Mouse (Mus musculus): ENCODE results near the gene Ms4a8a. TPM values are rescaled to one million over a fixed set of nuclear protein-coding genes. Genes with fewer than 3 reads are reported as not detected.

The Ms4a8a gene
- total RNA-seq, 2 experiments from 2014 or later = 1.2 to 1.8 TPM

DNA sequence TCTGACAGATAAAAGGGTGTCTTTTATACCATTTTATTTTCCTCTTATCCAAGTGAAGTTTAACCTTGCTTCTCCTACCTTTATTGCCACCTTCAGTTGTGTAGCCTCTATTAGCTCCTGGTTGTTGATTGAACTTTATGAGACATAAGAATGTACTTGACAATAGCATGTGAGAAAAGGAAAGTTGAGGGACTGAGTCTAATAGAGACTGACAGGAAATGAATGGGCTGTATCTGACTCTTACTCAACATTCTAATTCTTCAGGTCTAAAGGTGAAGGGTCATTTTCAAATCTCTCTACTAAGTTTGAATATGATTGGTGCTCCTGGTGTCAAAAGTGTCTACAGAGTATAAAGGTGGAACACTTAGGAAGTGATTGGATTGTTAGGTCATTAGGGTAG is 58.5 kb downstream of the Ms4a8a start:
- intact Hi-C loops (cut with DNase I) = no loop called here
- DNase-seq (ENCODE audit: low spot score) = no peak

DNA sequence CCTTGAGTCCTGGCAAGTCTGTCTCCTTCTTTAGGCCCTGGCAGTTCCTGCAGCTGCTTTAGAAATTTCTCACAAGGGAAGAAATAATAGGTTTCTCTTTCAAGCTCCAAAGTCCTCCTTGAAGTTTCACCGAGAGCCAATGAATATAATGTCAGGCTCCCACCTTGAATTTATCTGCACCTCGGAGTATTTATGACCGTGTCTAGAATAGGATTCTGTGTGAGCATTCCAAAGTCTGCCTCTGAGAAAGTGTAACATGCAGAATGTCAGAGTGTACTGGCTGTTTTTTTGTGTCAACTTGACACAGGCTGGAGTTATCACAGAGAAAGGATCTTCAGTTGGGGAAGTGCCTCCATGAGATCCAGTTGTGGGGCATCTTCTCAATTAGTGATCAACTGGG is 63.0 kb downstream of the Ms4a8a start, which contains the start of gene Ms4a18:
Ms4a18 (minus strand) TSS at position 141 of the 400 bp plus-strand sequence.
- intact Hi-C loops (cut with DNase I) = no loop called here
- no peak for DNase-seq (ENCODE audit: low spot score)

Other genes starting within 250 kb of the Ms4a8a start
- 1 to 10 TPM; 2.1 to 2.2 TPM for gene Slc15a3, start 241.4 kb downstream of the Ms4a8a start, total RNA-seq (2021)
- 10 to 100 TPM; 15.6 to 17.9 TPM for gene Tmem132a, start 211.2 kb downstream of the Ms4a8a start, total RNA-seq (2021)
- 10 to 100 TPM; 82.8 to 87.8 TPM for gene Tmem109, start 199.1 kb downstream of the Ms4a8a start, total RNA-seq (2021)
- 100 to 1,000 TPM; 213 to 229 TPM for gene Prpf19, start 185.9 kb downstream of the Ms4a8a start, total RNA-seq (2021)
- gene Zp1, start 160.5 kb downstream of the Ms4a8a start, total RNA-seq (2021) = not detected
- gene Ptgdr2, start 143.9 kb downstream of the Ms4a8a start, total RNA-seq (2021) = under 1 TPM in 1 of 2 experiments, not detected in 1; 0.08 TPM
- gene Ccdc86, start 131.8 kb downstream of the Ms4a8a start, total RNA-seq (2021) = 1 to 10 TPM; 5.7 to 6.2 TPM
- gene Ms4a10, start 106.4 kb downstream of the Ms4a8a start, total RNA-seq (2021) = not detected
- not detected for gene Ms4a15, start 87.9 kb downstream of the Ms4a8a start, total RNA-seq (2021)
- not detected for gene Ms4a18, start 63.1 kb downstream of the Ms4a8a start, total RNA-seq (2021)
- gene 1700017D01Rik, start 49.8 kb upstream of the Ms4a8a start, total RNA-seq (2021) = not detected
- gene 1700025F22Rik, start 84.2 kb upstream of the Ms4a8a start, total RNA-seq (2021) = not detected
- gene Ms4a13, start 115.6 kb upstream of the Ms4a8a start, total RNA-seq (2021) = not detected
- not detected for gene Ms4a12, start 151.3 kb upstream of the Ms4a8a start, total RNA-seq (2021)
- gene Ms4a1, start 185.1 kb upstream of the Ms4a8a start, total RNA-seq (2021) = under 1 TPM; 0.49 to 0.67 TPM
- not detected for gene Ms4a5, start 202.8 kb upstream of the Ms4a8a start, total RNA-seq (2021)
- gene Ms4a14, start 233.4 kb upstream of the Ms4a8a start, total RNA-seq (2021) = under 1 TPM; 0.10 to 0.22 TPM

Data from heart, postnatal 25 days (tissue).